Mouse (Mus musculus): ENCODE data around the gene Oxsr1.
"Not testable (repeated sequence)": the region's sequence is repeated elsewhere in the genome, so short reads cannot be mapped to it uniquely, and the experiment has no call there.

Oxsr1 gene

DNA sequence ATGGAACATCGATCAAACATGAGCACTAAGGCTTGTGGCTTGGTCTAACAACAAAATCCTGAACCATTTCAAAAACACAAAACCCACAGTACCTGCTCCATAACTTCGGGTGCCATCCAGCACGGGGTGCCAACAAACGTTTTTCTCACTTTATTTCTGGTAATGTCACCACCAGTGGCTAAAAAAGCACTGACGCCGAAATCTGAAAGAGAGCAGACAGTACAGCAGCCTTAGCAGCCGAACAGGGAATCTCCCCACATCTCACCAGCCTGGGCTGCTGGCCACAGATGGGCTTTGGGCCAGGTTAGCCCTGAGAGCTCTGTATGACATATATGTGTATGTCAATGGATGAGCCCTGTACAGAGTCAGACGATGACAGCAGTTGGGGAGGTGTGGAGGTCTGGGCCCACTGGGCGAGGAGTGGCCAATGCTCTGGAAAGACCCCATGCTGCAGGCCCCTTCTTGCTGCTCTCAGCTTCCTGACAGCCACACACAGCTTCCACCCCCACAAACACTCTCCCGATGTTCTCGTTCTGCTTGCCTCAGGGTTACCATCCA lies 53.6 kb downstream of the Oxsr1 start:
- no peak for DNase-seq

DNA sequence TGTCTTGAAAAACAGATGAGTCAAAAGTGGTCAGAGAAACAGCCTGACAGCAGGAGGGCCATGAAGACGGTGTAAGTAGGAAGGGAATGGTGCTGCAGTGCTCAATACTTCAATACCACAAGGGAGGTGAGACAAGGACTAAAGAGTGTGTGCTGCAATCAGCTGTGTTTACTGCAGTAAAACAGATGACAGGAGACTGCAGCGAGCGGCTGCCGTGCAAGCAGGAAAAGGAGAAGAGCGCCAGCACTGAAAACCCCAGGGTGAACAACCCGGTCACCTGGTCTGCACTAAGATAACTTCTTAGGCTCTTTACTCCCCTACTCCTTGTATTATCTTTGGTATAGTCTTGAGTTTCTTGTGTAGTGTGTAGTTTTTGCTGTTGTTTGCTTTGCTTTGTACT lies 54.1 kb downstream of the Oxsr1 start:
- no peak for DNase-seq

DNA sequence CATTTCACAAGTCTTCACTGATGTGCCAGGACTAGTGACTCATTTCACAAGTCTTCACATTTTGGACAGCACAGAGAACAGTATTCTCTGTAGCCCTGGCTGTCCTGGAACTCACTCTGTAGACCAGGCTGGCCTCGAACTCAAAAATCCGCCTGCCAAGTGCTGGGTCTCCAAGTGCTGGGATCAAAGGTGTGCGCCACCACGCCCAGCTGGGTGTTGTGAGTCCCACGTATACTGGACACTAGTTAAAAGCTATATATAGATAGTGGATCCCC lies 56.2 kb downstream of the Oxsr1 start:
- DNase-seq = not testable (repeated sequence)

DNA sequence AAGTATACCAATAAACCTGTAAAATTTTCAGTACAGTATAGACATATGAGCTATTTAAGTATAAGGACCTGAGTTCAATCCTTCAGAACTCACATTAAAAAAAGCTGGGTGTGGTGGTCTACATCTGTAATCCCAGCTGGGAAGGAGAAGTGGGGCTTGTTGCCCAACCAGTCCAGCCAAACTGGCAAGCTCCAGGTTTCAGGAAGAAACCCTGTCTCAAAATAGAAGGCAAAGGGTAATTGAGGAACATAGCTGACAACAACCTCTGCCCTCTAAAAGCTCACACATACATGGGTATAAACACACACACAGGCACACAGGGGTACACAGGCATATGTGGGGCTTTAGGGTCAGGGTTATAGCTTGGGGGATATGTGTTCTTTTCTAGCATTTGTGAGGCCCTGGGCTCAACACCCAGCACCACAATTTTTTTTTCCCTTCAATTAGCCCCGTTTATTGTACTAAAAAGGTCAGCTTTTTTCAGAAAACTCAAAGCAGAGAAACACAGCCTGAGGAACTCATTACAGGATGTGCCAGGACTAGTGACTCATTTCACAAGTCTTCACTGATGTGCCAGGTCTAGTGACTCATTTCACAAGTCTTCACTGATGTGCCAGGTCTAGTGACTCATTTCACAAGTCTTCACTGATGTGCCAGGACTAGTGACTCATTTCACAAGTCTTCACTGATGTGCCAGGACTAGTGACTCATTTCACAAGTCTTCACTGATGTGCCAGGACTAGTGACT lies 56.7 kb downstream of the Oxsr1 start:
- not testable (repeated sequence) for DNase-seq

DNA sequence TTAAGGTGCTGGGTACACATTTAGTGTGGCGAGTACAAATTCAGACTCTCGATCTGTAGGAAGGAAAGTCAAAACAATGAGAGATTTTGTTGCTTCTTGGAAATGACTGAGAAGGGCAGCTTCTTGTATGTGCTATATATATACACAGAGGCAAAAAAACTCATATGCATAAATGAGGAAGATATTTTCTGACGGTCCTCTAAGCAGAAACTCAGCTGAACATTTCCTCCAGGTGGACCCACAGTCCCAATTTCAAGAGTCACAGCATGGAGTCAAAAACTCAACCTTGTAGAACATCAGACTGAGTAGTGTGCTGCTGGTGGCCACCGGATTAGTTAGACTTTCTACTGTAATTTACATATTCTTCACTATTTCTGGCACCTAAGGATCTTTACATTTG lies 59.2 kb downstream of the Oxsr1 start:
- DNase-seq = no peak

DNA sequence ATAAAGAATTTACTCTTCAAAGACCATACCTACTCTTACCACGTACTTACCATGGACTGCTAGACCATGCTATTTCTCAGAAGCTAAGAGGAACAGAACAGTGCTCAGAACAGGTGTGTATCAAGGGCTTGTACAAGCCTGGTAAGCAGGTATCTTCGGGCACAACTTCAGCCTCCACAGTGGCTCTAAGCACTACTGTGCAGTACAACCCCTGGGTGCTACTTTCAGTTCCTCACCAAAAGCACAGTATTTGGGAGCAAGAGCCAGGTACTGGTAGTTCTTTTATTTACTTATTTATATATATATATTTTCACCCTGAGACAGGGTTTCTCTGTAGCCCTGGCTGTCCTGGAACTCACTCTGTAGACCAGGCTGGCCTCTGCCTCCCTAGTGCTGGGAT lies 61.4 kb downstream of the Oxsr1 start:
- DNase-seq = no peak

DNA sequence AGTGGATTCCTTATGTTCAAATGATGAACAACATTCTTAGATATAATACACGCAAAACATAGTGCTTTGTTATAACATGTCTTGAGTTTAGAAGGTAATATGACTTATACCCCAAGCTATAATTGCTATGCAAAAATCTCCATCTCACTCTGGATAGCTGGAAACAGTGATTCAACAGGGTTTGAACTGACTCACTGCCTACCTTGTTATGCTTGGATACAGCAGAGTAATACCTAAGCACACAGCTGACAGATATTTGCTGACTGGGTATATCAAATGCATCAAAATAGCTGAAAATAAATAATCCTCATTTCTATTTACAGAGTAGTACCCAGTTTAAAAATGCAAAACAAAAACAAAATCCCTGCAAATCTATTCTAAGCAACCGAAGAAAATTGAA lies 63.4 kb downstream of the Oxsr1 start:
- DNase-seq = no peak

DNA sequence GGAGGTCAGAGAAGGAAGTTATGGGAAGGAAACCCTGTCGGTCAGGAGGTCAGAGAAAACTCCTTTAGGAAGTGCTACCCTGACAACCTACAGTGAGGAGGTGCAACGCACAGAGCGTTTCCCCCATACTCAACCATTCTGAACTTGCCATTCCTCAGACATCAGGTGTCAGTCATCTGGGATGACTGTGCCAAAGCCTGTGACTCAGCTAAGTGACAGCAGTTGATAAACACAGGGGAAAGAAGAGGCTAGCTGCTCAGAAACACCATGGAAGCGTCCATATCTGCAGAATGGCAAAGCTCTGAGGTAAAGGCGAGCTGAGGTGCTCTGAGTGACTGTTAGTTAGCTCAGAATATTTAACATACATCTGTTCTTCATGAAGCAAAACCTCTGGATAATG lies 64.1 kb downstream of the Oxsr1 start:
- no peak for DNase-seq

DNA sequence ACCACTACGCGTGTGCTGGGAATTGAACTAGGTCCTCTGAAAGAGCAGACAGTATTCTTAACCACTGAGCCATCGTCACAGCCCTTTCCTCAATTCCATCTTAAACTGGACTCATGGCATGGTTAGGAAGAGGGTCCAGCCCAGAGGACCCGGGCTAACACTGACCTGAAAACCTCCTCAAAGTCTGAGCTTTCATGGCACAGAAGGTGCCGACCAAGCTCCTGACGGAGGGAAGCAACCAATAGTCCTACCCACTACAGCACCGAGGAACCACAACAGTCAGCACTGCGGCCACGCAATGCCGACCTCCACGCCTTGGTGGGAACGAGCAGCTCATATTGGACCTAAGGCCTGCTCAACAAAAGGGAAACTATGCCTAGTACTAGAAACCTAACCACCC lies 66.1 kb downstream of the Oxsr1 start:
- DNase-seq = no peak

DNA sequence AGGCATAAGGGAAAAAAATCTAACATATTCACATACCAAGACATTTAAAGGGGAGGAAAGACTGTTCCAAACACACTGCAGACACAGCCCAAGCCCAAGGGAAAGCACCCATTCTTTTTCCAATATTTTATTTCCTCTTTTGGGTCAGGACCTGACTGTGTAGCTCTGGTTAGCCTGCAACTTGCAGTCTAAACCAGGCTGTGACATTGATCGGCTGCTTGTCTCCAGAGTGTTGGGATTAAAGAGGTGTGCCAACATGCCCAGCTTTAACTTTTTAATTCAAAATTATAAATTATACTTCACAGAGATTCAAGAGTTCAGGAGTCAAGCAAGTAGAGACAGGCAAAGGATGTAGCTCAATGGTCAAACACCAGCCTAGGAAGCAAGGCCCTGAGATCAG lies 67.1 kb downstream of the Oxsr1 start:
- no peak for DNase-seq

DNA sequence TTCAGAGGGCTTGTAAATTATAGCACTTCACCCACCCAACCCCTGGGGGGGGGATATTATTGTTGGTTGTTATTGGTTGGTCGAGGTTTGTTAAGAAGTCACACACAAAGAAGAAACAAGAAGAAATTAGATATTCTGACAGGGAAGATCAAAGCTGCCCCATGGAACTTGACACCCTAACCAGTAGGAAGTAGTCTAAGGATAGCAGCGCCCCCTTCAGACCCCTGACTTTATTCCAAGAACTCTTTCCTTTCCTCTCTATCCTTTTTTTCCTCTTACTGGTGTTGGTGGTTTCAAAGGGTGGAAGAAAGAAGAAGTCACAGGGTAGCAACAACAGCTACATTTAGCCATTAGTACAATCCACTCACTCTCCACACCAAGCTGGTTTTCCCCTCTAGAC lies 68.0 kb downstream of the Oxsr1 start:
- no peak for DNase-seq

DNA sequence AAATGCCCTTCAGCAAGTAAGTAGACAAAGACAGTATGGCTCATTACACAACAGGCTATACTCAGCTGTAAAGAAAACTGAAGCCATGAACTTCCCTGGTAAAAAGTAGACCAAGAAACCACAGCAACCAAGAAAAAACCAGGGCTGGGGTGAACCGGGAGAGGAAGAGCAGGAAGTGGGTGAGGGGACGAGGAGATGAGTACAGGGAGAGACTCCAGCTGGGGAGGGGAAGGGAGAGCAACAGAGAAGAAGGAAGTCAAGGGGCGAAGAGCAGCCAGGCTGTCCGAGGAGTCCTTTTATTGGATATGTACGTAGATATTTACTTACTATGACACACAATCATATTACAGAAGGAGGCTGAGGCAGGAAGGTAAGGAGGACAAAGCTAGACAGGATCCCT lies 74.2 kb downstream of the Oxsr1 start:
- DNase-seq = no peak

DNA sequence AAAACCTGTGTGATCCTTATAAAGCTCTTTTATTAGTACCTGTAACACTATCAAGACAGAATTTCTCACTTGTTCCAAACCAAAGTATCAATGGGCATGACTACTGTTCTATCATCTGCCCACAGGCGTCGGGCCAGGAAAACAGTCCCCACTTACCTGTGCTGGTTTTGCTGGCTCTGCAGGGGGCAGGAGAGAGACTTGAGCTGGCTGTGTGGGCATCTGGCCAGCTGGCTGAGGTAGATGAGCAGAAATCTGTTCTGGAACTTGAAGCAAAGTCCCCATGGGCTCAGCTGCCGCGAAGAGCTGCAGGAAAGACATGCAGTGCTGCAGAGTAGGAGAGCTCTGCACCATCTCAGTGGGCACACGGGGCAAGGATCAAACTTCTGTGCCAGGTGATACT lies 75.4 kb downstream of the Oxsr1 start:
- peak; percentile 7 for DNase-seq

DNA sequence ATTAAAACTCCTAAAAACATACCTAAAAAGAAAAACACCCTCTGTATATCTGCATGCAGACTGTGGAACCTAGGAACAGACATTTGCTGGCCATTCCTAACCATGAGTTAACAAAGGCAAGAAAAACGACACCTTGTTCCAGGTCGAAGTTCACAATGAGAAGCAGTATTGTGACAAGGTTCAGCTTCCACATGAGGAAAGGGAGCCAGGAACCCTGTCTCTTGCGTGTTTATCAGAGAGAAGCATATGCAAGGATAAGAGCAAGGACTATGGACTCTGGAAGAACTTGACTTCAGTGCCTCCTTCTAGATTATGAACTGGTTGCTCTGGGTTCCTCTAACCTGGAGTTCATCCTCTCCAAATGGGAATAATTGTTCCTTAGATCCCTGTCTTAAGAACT lies 78.2 kb downstream of the Oxsr1 start:
- DNase-seq = no peak

DNA sequence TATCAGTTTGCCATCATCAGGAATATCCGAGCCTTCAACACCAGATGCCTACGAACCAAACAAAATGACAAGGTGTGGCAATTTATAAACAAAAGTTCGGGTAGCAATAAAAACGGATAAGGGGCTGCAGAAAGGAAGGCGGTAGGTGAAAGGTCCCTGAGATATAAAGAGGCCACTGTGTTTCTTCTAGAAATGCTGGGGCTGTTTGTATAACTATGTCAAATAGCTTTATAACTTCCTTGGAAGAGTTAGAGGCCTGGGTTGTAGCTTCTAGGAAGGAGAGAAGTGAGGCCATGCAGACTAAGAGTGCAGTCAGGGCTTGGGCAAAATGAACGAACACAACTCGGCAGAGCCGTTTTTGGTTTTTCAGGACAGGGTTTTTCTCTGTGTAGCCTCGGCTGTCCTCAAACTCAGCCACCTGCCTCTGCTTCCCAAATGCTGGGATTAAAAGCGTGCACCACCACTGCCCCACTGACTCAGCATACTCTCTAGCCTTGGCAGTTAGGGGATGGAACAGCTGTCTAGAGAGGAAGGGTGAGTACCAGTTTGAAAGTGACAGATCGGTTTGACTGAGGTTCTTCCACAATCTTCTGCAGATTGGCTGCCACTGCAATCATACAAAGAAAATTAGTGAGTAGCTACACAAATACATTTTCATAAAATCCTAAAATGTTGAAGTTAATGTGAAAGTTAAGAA lies 80.9 kb downstream of the Oxsr1 start:
- DNase-seq = no peak

DNA sequence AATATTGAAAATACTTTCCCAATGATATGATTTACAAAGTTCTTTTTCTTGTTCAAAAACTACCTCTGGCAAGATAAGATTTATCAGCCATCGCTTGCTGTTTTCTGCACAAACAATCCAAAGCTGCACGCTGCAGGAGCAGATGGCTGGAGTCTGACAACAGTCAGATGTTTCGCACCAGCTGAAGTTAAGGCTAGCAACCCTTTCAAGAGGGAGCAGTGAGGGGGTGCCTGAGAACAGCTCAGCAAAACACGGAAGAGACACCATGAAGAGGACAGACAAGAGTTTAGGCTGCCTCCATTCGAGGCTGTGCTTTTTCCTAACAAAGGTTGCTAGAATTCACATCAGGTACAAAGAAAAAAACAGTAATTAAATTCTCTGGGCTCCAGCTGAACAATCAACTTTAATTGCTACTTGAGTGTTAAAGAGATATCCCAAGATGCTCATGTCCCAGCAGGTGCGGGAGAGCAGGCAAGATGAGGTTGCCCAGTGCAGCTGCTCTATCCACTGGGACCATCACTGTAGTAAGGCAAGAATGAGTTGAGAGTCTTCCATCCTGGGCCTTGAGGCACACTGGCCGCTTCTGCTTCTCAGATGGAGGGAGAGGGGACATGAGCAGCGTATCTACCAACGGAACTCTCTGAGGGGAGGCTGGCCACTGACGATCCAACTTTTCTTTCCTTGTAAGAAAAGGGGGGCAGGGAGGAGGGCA lies 81.8 kb downstream of the Oxsr1 start:
- DNase-seq = no peak

DNA sequence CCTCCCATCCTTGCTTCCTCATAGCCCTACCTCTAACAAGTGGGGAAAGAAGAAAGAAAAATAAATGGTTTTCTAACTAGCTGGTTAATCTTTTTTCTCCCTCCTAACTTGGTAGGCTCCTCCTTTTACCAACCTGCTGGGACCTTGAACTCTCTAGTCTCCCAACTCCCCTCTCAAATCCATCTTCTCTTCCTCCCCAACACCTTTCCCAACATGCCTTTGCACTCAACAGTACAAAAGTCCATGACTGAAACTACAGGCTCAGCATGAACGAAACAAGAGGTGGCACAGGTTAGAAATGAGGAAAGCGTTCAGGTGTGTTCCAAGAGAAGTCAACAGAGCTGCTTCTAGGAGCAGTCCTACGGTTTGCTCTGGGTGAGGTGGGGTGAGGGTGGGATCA lies 83.0 kb downstream of the Oxsr1 start:
- DNase-seq = no peak

DNA sequence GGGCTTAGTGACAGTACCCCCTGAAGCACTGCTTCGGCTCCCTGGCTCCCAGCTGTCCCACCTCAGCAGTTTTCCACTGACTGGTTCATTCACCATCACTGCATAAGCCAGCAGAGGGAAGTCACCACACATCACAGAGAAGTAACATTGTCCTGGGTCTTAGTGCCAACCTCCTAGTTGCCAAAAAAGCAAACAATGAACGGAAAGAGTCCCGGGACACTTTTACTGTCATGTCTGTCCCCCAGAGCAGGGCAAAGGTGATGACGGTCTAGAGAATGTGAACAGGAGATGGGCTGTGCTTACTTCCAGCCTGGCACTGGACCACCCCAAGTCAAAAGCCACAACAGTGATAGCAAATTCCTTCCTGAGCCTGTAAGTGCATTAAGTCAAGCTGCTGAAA lies 83.4 kb downstream of the Oxsr1 start:
- DNase-seq = no peak

DNA sequence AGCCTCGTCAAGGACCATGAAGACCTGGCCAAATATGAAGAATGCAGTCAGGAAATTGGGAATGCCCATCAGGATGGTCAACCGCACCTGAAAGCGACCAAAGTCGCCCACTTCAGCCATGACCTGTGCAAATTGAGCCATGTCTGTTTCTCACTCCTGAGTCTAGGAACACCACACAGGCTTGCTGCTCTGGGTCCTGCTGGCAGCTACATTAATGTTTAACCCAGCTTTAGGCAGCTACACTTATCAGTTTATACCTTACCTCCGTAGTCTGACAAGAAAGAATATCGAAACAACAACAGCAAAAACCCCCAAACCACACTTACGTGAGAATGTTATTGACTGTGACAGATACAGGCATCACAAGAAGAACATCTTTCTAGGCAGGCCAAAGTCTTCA lies 90.7 kb downstream of the Oxsr1 start:
- DNase-seq = no peak

DNA sequence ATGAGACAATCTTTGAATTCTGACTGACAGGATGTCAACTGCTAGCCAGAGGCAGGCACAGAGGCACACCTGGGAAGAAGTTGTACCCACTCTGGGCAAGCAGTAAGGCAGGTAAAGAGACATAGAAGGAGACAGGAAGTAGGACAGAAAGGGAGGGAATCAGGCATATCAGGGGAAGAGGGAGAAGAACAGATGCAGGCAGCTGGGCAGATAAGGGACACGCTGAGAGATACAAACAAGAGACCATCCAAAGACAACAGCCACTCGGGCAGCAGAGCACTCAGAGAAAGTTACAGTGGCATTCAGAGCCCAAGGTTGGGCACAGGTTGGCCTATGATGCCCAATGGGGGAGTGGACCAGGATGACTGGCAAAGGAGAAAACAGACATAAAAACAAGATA lies 91.4 kb downstream of the Oxsr1 start:
- DNase-seq = no peak

DNA sequence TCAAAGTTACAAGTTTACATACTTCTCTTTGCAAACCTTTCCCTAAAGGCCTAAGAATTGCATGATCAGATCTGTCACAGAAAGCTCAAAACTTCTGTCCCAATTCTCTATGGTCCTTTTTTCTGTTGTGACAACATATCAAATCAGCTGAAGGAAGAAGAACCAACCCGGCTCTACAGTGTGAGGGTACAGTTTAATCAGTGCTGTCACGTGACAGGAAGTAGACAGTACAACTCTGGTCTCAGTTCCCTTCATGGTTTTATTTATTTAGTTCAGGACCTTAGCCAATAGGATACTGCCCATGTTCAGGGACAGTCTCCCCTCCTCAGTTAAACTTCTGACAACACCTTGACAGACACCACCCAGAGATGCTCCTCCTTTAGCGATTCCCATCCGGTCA lies 102.0 kb downstream of the Oxsr1 start:
- DNase-seq = no peak

DNA sequence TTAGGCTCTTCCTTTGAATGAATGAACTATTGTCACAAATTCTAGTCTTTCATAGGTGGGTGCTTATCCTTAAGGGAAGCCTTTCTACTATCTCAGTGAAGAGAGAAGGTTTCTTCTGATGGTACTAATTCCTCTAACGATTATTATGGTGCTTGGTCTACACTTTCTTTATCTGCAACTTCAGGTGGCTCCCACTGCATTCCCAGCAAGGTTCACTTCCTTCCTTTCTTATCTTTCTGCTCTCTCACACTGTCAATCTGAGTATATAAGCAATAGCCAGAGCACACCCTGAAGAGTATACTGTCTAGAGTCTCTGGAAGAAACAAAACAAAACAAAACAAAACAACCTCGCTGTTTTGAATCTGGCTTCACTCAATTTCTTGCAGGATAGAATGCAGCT lies 102.6 kb downstream of the Oxsr1 start:
- no peak for DNase-seq

DNA sequence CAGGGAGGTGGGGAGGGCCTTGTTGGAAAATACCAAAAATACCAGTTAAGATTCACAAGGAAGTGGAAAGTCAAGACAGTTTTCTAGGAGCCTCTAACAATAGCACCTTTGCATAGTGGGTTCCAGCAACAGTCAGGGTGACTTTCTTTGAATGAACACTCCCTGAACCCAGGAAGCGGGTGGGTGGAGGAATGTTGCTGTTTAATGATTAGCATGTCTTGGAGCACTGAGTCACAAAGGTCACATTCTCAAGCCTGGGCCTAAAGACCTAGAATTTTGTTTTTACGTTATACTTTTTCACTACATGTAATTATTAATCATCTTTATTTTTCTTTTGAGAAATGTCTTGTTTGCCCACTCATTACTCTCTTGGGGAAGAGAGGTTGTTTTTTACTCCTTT lies 106.9 kb downstream of the Oxsr1 start:
- not testable (repeated sequence) for DNase-seq

DNA sequence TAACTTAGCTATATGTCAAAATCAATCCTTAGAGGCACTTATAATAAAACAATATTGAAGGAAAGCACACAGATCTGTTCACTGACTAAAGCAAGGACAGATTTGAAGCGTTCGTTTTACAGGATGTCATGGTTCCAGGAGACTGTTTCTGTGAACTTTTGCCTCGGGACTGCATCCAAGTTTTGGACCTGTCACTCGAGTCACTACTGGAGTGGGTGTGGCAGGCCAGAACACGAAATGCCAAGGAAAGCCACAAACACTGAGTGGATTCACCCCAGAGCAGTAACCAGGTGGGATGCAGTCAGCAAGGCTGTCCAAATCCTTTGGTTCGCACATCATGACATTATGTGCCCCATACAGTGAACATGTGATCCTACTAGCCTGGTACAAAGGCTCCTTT lies 107.6 kb downstream of the Oxsr1 start:
- no peak for DNase-seq
